Mouse (Mus musculus): ENCODE measurements at regions not wholly inside any gene's neighbourhood (a gene's known extent, or its start where the extent isn't known, plus 50 kb on each side); places are given as distances from the start of the nearest gene placed in this dataset.

DNA sequence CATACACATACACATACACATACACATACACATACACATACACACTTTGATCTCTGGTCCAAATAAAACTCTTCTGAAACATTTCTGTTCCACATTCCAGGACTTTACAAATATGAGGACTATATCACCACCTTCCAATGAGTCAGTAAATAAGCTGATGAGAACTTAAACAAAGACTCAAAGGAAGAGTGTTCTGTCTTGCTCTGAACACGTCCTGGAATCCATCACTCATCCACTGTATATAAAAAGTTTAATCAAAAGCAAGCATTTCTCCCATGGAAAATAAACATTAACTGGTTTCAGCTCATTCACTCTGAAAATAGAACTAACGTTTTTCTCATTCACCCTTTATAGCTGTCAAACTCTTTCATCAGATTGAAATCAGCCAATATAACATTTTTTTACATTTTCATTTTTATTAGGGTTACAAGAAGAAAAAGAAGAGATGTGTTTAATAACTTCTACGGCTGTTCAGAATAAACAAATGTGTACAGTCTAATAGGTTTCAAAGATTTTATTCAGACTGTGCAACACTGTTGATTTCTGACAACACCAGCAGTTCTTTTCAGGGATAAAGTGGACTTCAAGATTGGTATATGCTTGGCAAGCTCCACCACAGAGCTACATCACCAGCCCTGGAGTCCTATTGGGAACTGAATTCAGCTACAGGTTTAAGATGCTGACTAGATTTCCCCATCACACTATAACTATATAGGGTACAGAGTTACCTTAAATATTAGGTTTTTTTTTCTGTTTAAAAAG lies 151.0 kb upstream of the Tmtc1 start:
- H3K27ac ChIP-seq, result no peak overlapping the region
- no peak overlapping the region for H3K4me2 ChIP-seq (replicated peaks)
- no peaks in the 10 kb centered on the region for H3K9me3 ChIP-seq
- no peak overlapping the region for H3K4me3 ChIP-seq (replicated peaks)
- H3K27me3 ChIP-seq (replicated peaks), result no peaks in the 10 kb centered on the region
- ATAC-seq, result no peak
- H3K9ac ChIP-seq, result no peak overlapping the region
- H3K4me1 ChIP-seq (replicated peaks), result no peaks in the 10 kb centered on the region
- WGBS, result 32% methylated on average over 3 of the region's 3 CpGs
- no peaks in the 10 kb centered on the region for H3K36me3 ChIP-seq

DNA sequence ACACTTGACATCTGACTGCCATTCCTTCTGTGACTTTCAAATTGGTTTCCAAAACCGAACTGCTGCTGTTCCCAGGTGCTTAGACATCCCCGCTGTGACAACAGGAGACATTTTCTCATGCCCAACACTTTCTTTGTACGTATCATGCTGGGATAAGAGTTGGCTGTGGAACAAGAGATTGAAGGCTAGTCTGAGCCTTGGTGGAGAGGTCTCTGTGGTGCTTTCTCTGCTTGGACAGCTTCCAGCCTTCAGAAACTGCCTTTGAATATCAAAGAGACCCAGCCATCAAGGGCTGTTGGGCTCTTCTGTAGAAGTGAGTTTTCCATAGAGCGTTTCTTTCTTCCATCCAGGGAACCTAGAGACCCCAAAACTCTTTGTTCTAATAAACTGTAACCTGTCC lies 144.8 kb upstream of the Tmtc1 start:
- H3K4me3 ChIP-seq (replicated peaks), result no peak overlapping the region
- WGBS, result 86% methylated on average over 4 of the region's 4 CpGs
- H3K4me2 ChIP-seq (replicated peaks), result no peak overlapping the region
- ATAC-seq, result no peak
- H3K36me3 ChIP-seq, result no peaks in the 10 kb centered on the region
- no peak overlapping the region for H3K9ac ChIP-seq
- no peaks in the 10 kb centered on the region for H3K4me1 ChIP-seq (replicated peaks)
- H3K9me3 ChIP-seq, result no peaks in the 10 kb centered on the region
- H3K27ac ChIP-seq, result no peak overlapping the region
- no peaks in the 10 kb centered on the region for H3K27me3 ChIP-seq (replicated peaks)

GRCm38 (mm10) chr6:148586439-148587321 lies 142.5 kb upstream of the Tmtc1 start:
- Histone ChIP-seq H3K27me3 (replicated peaks) (no peaks in the 10 kb centered on the region), H3K4me3 (replicated peaks) (no peak overlapping the region), H3K9ac (no peak overlapping the region), H3K9me3 (no peaks in the 10 kb centered on the region), H3K4me2 (replicated peaks) (no peak overlapping the region), H3K4me1 (replicated peaks) (no peaks in the 10 kb centered on the region), H3K36me3 (no peaks in the 10 kb centered on the region), H3K27ac (no peak overlapping the region)
- WGBS, result 74% methylated on average over 10 of the region's 10 CpGs
- no peak for ATAC-seq

- H3K36me3 ChIP-seq, result no peaks in the 10 kb centered on the region
- no peaks in the 10 kb centered on the region for H3K27me3 ChIP-seq (replicated peaks)
- no peaks in the 10 kb centered on the region for H3K9me3 ChIP-seq
- H3K9ac ChIP-seq, result no peak overlapping the region
- 92% methylated on average over 2 of the region's 2 CpGs for WGBS
- no peak overlapping the region for H3K4me2 ChIP-seq (replicated peaks)
- no peak overlapping the region for H3K27ac ChIP-seq
- H3K4me3 ChIP-seq (replicated peaks), result no peak overlapping the region
- ATAC-seq, result no peak
- no peaks in the 10 kb centered on the region for H3K4me1 ChIP-seq (replicated peaks)
Measured at GRCm38 (mm10) chr6:148584126-148584525, 139.9 kb upstream of the Tmtc1 start.

- H3K4me2 ChIP-seq (replicated peaks), result no peak overlapping the region
- H3K9ac ChIP-seq, result no peak overlapping the region
- H3K4me1 ChIP-seq (replicated peaks), result no peaks in the 10 kb centered on the region
- H3K4me3 ChIP-seq (replicated peaks), result no peak overlapping the region
- H3K36me3 ChIP-seq, result no peaks in the 10 kb centered on the region
- H3K27ac ChIP-seq, result no peak overlapping the region
- no peak for ATAC-seq
- no peaks in the 10 kb centered on the region for H3K9me3 ChIP-seq
- no peaks in the 10 kb centered on the region for H3K27me3 ChIP-seq (replicated peaks)
- WGBS, result 52% methylated on average over 3 of the region's 3 CpGs
Measured at GRCm38 (mm10) chr6:148578281-148578680, 134.1 kb upstream of the Tmtc1 start.

DNA sequence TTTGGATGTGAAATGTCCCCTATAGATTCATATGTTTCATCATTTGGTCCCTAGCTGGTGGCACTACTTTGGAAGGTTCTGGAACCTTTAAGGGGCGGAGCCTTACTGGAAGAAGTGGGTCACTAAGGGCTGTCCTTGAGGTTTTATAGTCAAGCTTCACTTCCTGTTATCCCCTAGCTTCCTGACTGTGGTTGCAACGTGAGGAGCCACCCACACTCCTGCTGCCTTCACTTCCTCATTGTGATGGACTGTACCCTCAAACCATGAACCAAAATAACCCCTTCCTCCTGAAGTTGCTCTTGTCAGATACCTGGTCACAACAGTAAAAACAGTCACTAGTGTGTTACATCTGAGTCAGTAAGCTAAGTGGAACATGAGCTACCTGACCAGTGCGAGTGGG lies 133.5 kb upstream of the Tmtc1 start:
- ATAC-seq, result no peak
- no peak overlapping the region for H3K27ac ChIP-seq

GRCm38 (mm10) chr6:148574742-148575453 lies 130.7 kb upstream of the Tmtc1 start:
- Histone ChIP-seq H3K27ac (no peak overlapping the region), H3K4me3 (replicated peaks) (no peak overlapping the region), H3K36me3 (no peaks in the 10 kb centered on the region), H3K9me3 (no peaks in the 10 kb centered on the region), H3K4me1 (replicated peaks) (no peaks in the 10 kb centered on the region), H3K9ac (no peak overlapping the region), H3K4me2 (replicated peaks) (no peak overlapping the region), H3K27me3 (replicated peaks) (no peaks in the 10 kb centered on the region)
- ATAC-seq, result no peak
- WGBS, result 81% methylated on average over 7 of the region's 7 CpGs

More for the DNA sequence above, 133.5 kb upstream of the Tmtc1 start:
- Histone ChIP-seq H3K36me3 (no peaks in the 10 kb centered on the region), H3K9ac (no peak overlapping the region), H3K4me2 (replicated peaks) (no peak overlapping the region), H3K4me3 (replicated peaks) (no peak overlapping the region), H3K9me3 (no peaks in the 10 kb centered on the region), H3K4me1 (replicated peaks) (no peaks in the 10 kb centered on the region), H3K27me3 (replicated peaks) (no peaks in the 10 kb centered on the region)
- WGBS, result 77% methylated on average over 3 of the region's 3 CpGs

DNA sequence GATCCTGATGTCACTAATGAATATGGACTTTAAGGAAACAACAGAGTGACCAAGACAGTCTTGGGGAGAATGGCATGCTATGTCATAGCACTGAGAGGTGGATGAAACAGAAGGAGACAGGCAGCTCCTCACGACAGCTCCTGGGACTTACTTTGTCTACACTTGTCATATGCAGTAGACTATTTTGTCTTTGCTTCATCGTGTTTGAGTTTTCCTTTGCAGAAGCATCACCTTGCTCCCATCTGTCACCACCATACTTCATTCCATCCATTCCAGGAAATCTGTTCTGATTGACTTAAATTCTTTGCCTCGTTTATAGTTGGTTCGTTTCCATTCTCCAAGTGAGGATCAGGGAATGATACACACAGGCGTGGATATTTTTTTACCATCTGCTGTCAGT lies 128.0 kb upstream of the Tmtc1 start:
- no peak overlapping the region for H3K4me2 ChIP-seq (replicated peaks)
- ATAC-seq, result no peak
- no peaks in the 10 kb centered on the region for H3K4me1 ChIP-seq (replicated peaks)
- H3K27me3 ChIP-seq (replicated peaks), result no peaks in the 10 kb centered on the region
- no peaks in the 10 kb centered on the region for H3K36me3 ChIP-seq
- 76% methylated on average over 5 of the region's 5 CpGs for WGBS
- no peak overlapping the region for H3K9ac ChIP-seq
- no peak overlapping the region for H3K27ac ChIP-seq
- H3K9me3 ChIP-seq, result no peaks in the 10 kb centered on the region
- H3K4me3 ChIP-seq (replicated peaks), result no peak overlapping the region

DNA sequence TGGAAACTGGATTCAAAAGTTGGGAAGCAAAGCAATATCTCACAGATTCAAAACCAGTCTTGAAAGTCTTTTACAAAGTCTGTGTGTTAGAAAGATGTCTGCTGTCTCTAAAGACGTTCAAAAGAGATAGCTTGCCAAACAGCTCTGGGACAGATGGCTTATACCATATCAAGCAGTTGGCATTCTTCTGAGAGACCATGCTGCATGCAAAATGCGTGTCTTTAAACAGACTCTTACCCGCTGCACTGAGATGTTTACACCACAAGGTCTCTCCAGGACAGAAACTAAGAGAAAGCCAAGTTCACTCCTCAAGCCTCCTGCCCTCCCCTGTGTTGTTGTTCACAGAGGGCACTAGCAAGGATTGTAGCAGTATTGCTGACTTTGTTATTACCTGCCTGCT lies 127.5 kb upstream of the Tmtc1 start:
- no peak overlapping the region for H3K4me3 ChIP-seq (replicated peaks)
- no peaks in the 10 kb centered on the region for H3K36me3 ChIP-seq
- ATAC-seq, result no peak
- no peak overlapping the region for H3K4me2 ChIP-seq (replicated peaks)
- WGBS, result 48% methylated on average over 3 of the region's 3 CpGs
- H3K4me1 ChIP-seq (replicated peaks), result no peaks in the 10 kb centered on the region
- no peaks in the 10 kb centered on the region for H3K27me3 ChIP-seq (replicated peaks)
- no peaks in the 10 kb centered on the region for H3K9me3 ChIP-seq
- no peak overlapping the region for H3K27ac ChIP-seq
- no peak overlapping the region for H3K9ac ChIP-seq

DNA sequence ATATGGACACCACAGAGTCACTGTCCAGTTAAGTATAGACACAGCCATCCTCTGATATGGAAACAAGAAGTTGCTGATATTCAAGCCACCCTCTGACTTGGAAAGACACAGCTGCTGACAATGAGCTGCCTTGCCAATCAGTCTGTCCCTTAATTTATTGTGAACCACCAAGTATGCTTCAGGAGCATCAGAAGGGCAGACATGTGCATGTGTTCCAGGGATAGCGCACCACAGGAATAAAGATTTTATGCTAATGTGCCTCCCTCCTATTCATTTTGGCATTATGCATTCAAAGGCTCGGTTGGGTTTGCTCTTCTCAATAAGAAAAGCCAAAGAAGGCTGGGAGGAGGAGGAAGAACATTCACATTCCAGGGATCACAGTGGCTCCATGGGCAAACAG lies 120.0 kb upstream of the Tmtc1 start:
- Histone ChIP-seq H3K9me3 (no peaks in the 10 kb centered on the region), H3K4me2 (replicated peaks) (no peak overlapping the region), H3K4me1 (replicated peaks) (no peaks in the 10 kb centered on the region), H3K36me3 (no peaks in the 10 kb centered on the region), H3K9ac (no peak overlapping the region), H3K27ac (no peak overlapping the region), H3K4me3 (replicated peaks) (no peak overlapping the region), H3K27me3 (replicated peaks) (no peaks in the 10 kb centered on the region)
- WGBS, result 89% methylated on average over 2 of the region's 2 CpGs
- ATAC-seq, result no peak

GRCm38 (mm10) chr6:148562206-148562708 lies 118.1 kb upstream of the Tmtc1 start:
- Histone ChIP-seq H3K4me3 (replicated peaks) (no peak overlapping the region), H3K4me1 (replicated peaks) (no peaks in the 10 kb centered on the region), H3K27ac (no peak overlapping the region), H3K9ac (no peak overlapping the region), H3K9me3 (no peaks in the 10 kb centered on the region), H3K27me3 (replicated peaks) (no peaks in the 10 kb centered on the region), H3K4me2 (replicated peaks) (no peak overlapping the region), H3K36me3 (no peaks in the 10 kb centered on the region)
- WGBS, result 22% methylated on average over 2 of the region's 2 CpGs
- ATAC-seq, result no peak

GRCm38 (mm10) chr6:148556484-148556871 lies 112.3 kb upstream of the Tmtc1 start:
- H3K4me2 ChIP-seq (replicated peaks), result no peak overlapping the region
- no peak overlapping the region for H3K4me3 ChIP-seq (replicated peaks)
- ATAC-seq, result no peak; the same call in 1 of the 2 replicates
- H3K27me3 ChIP-seq (replicated peaks), result no peaks in the 10 kb centered on the region
- H3K9me3 ChIP-seq, result no peaks in the 10 kb centered on the region
- peak overlapping the region; percentile 63 for H3K27ac ChIP-seq
- no peak overlapping the region for H3K9ac ChIP-seq
- WGBS, result 54% methylated on average over 2 of the region's 2 CpGs
- H3K4me1 ChIP-seq (replicated peaks), result 0 out of 2 replicates have a peak, but pooled peaks cover 5% of the 10 kb centered on the region
- H3K36me3 ChIP-seq, result no peaks in the 10 kb centered on the region
